Mouse (Mus musculus): ENCODE measurements at regions not wholly inside any gene's neighbourhood (a gene's known extent, or its start where the extent isn't known, plus 50 kb on each side); places are given as distances from the start of the nearest gene placed in this dataset.
"Not testable (repeated sequence)": the region's sequence is repeated elsewhere in the genome, so short reads cannot be mapped to it uniquely, and the experiment has no call there.

GRCm38 (mm10) chr15:3171774-3172173 is 96.6 kb upstream of the Selenop start:
- DNase-seq (ENCODE audit: low read depth): no peak

- no peak for DNase-seq (ENCODE audit: low read depth)
Observed at GRCm38 (mm10) chr15:3174072-3174471, 94.3 kb upstream of the Selenop start.

GRCm38 (mm10) chr15:3174848-3175247 is 93.5 kb upstream of the Selenop start:
- DNase-seq (ENCODE audit: low read depth): no peak

- DNase-seq (ENCODE audit: low read depth): peak; percentile 9
Observed at GRCm38 (mm10) chr15:3201912-3202653, 66.3 kb upstream of the Selenop start.

GRCm38 (mm10) chr15:3205522-3205921 is 62.8 kb upstream of the Selenop start:
- no peak for DNase-seq (ENCODE audit: low read depth)

- DNase-seq (ENCODE audit: low read depth): not testable (repeated sequence)
Observed at GRCm38 (mm10) chr15:3206076-3206475, 62.3 kb upstream of the Selenop start.

- DNase-seq (ENCODE audit: low read depth): no peak
Observed at GRCm38 (mm10) chr15:3213721-3214120, 54.6 kb upstream of the Selenop start.

- DNase-seq (ENCODE audit: low read depth): no peak
Observed at GRCm38 (mm10) chr15:3215201-3215600, 53.1 kb upstream of the Selenop start.

Measured in gonadal fat pad, adult 2 months (tissue).